Mouse (Mus musculus): ENCODE results near the gene Erc2.

DNA sequence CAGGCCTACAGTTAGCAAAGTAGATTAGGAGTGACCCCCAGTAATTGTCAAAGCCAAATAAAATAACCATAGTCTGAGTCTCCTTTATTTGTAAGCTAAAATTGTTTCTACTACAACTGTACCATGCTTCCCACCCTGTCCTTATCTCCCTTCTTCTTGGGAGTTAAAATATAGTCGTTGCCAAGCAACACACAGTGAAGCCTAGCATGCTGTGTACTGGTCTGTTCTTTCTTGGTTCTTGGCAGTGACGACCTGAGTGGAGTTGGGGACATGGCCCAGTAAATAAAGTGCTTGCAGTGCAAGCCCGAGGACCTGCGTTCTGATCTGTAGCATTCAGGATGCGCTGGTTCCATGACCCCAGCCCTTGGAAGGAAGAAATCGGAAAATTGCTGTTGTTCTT lies 608.3 kb downstream of the Erc2 start:
- no peak for TF ChIP-seq CTCF (IDR thresholded peaks at IDR 0.05; ENCODE audit: extremely low read depth, insufficient read length, insufficient replicate concordance, low read depth, low read length)
- no peak for TF ChIP-seq POLR2A (IDR thresholded peaks at IDR 0.05; ENCODE audit: low read depth, low read length)
